In the genomic region with DNA sequence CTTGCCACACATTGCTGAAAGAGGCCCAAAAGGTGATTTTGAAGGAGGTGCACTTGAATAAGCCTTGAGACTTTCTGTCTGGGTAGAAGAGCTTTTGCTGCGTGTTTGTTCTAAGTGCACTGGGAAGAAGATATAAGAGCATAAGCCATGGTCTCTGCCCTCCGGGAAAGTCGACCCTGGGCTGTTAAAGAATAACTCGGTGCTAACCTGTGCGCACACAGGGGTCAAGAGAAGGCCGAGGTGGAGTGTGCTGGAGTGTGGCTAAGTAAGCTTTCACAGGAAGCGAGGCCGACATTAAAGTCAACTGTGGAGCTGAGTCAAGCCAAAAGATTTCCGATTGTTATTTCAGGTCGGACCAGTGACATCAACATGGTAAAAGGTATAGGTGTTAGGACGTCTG, we compare ENCODE assay signal across 18 mouse cellular contexts.
A peak's percentile ranks its signal among the peaks of the same experiment; 100 is the strongest.
DNase-seq lines count a peak whose midpoint lies in the region; ATAC-seq and TF ChIP-seq lines count a peak whose summit lies in the region.
"Had no signal": no experiment of that assay in that cellular context is flagged by ENCODE, and none has a peak within 500 bp of the region (broad histone marks: within the 10 kb centered on the region; RNA-seq: fewer than 3 reads in every experiment).

No protein-coding gene starts in this region.

- H3K4me1 ChIP-seq in kidney, embryonic 16.5 days (ENCODE audit: insufficient read depth, low read length): peaks cover 3% of the 10 kb centered on the region; the same call in 1 of the 2 replicates
- no peaks in the 10 kb centered on the region for H3K4me1 ChIP-seq in liver, embryonic 13.5 days (replicated peaks)
- no peaks in the 10 kb centered on the region for H3K4me1 ChIP-seq in lung, postnatal 0 days (ENCODE audit: insufficient read depth, low read depth, low read length)
- no peaks in the 10 kb centered on the region for H3K4me1 ChIP-seq in midbrain, embryonic 11.5 days (ENCODE audit: control insufficient read depth, insufficient read depth, low read length)
- H3K4me1 ChIP-seq: hindbrain, embryonic 13.5 days; midbrain, embryonic 15.5 days had no signal

- 0 out of 2 replicates have a peak, but pooled peaks cover 4% of the 10 kb centered on the region for H3K9me3 ChIP-seq in kidney, embryonic 16.5 days (ENCODE audit: low read length)
- no peaks in the 10 kb centered on the region for H3K9me3 ChIP-seq in liver, embryonic 13.5 days (replicated peaks)
- no peaks in the 10 kb centered on the region for H3K9me3 ChIP-seq in lung, postnatal 0 days (ENCODE audit: low read length)
- no peaks in the 10 kb centered on the region for H3K9me3 ChIP-seq in midbrain, embryonic 11.5 days (ENCODE audit: control insufficient read depth, low read length)
- H3K9me3 ChIP-seq: embryonic facial prominence, embryonic 13.5 days; forebrain, embryonic 10.5 days; midbrain, embryonic 15.5 days had no signal

- no peak overlapping the region for H3K4me3 ChIP-seq in kidney, embryonic 16.5 days (ENCODE audit: low read length)
- no peak overlapping the region for H3K4me3 ChIP-seq in liver, embryonic 13.5 days (replicated peaks)
- no peak overlapping the region for H3K4me3 ChIP-seq in lung, postnatal 0 days (ENCODE audit: low read depth, low read length)
- no peak overlapping the region for H3K4me3 ChIP-seq in midbrain, embryonic 11.5 days (ENCODE audit: low read depth, low read length)
- H3K4me3 ChIP-seq: embryonic facial prominence, embryonic 13.5 days; forebrain, embryonic 10.5 days; heart, adult 2 months; hindbrain, embryonic 13.5 days; midbrain, embryonic 15.5 days had no signal

- intact Hi-C loops in gastrocnemius, postnatal 14 days (cut with DNase I; ENCODE audit: low total_unique reads): no loop called here

- H3K36me3 ChIP-seq in kidney, embryonic 16.5 days (ENCODE audit: insufficient read depth, low read length): no peaks in the 10 kb centered on the region
- H3K36me3 ChIP-seq in liver, embryonic 13.5 days: no peaks in the 10 kb centered on the region
- no peaks in the 10 kb centered on the region for H3K36me3 ChIP-seq in lung, postnatal 0 days (ENCODE audit: insufficient read depth, low read length)
- H3K36me3 ChIP-seq in midbrain, embryonic 11.5 days (ENCODE audit: control insufficient read depth, insufficient read depth, low read length): no peaks in the 10 kb centered on the region
- H3K36me3 ChIP-seq: embryonic facial prominence, embryonic 13.5 days; forebrain, embryonic 10.5 days; hindbrain, embryonic 13.5 days; midbrain, embryonic 15.5 days had no signal

- no peak overlapping the region for H3K9ac ChIP-seq in kidney, embryonic 16.5 days (replicated peaks; ENCODE audit: low read length)
- H3K9ac ChIP-seq in liver, embryonic 13.5 days: no peak overlapping the region
- H3K9ac ChIP-seq in lung, postnatal 0 days (replicated peaks; ENCODE audit: low read depth): no peak overlapping the region
- no peak overlapping the region for H3K9ac ChIP-seq in midbrain, embryonic 11.5 days (ENCODE audit: low read length)
- H3K9ac ChIP-seq: embryonic facial prominence, embryonic 13.5 days; hindbrain, embryonic 13.5 days; midbrain, embryonic 15.5 days had no signal

- peak; percentile 96 for ATAC-seq in kidney, embryonic 16.5 days (ENCODE audit: low FRiP score, low TSS enrichment)
- peak; percentile 73 for ATAC-seq in liver, embryonic 13.5 days (ENCODE audit: low read depth)
- ATAC-seq in lung, postnatal 0 days: peak; percentile 97
- no peak for ATAC-seq in midbrain, embryonic 11.5 days (ENCODE audit: low FRiP score)
- ATAC-seq: intestine, postnatal 0 days; midbrain, embryonic 15.5 days had no signal

- peak overlapping the region; percentile 9; the same call in 1 of the 2 replicates for H3K27ac ChIP-seq in kidney, embryonic 16.5 days (ENCODE audit: low read length)
- no peak overlapping the region for H3K27ac ChIP-seq in liver, embryonic 13.5 days
- no peak overlapping the region for H3K27ac ChIP-seq in lung, postnatal 0 days (ENCODE audit: low read length)
- H3K27ac ChIP-seq in midbrain, embryonic 11.5 days (ENCODE audit: low read depth, low read length): no peak overlapping the region
- H3K27ac ChIP-seq: embryonic facial prominence, embryonic 13.5 days; forebrain, embryonic 10.5 days; heart, adult 2 months; hindbrain, embryonic 13.5 days; midbrain, embryonic 15.5 days had no signal

- H3K27me3 ChIP-seq in kidney, embryonic 16.5 days (ENCODE audit: insufficient read depth, low read length): no peaks in the 10 kb centered on the region
- no peaks in the 10 kb centered on the region for H3K27me3 ChIP-seq in liver, embryonic 13.5 days
- no peaks in the 10 kb centered on the region for H3K27me3 ChIP-seq in lung, postnatal 0 days (replicated peaks; ENCODE audit: insufficient read depth, low read length)
- H3K27me3 ChIP-seq in midbrain, embryonic 11.5 days (ENCODE audit: control insufficient read depth, insufficient read depth, low read length): no peaks in the 10 kb centered on the region
- H3K27me3 ChIP-seq: embryonic facial prominence, embryonic 13.5 days; hindbrain, embryonic 13.5 days; midbrain, embryonic 15.5 days had no signal

- TF ChIP-seq EP300 in lung, postnatal 0 days (IDR thresholded peaks at IDR 0.05): peak; percentile 86

- peak; percentile 55 for DNase-seq in kidney, adult 18-20 months
- DNase-seq in liver, embryonic 13.5 days: no peak
- DNase-seq in lung, postnatal 0 days (ENCODE audit: low spot score): peak; percentile 84
- DNase-seq in midbrain, embryonic 11.5 days (ENCODE audit: low spot score, missing footprints): no peak
- DNase-seq in gastrocnemius, postnatal 14 days: no peak
- no peak for DNase-seq in cerebellum, adult 18-20 months
- no peak for DNase-seq in urinary bladder, postnatal 10 days (ENCODE audit: low spot score)
- DNase-seq: cerebellum, adult 11 months; cerebellum, postnatal 36 days; heart, adult 2 months; left cerebral cortex, postnatal 4 days; thymus, adult 2 months had no signal

- no peak for TF ChIP-seq CTCF in lung, postnatal 0 days (IDR thresholded peaks at IDR 0.05)

- H3K4me2 ChIP-seq in kidney, embryonic 16.5 days (replicated peaks; ENCODE audit: low read depth, low read length): no peak overlapping the region
- H3K4me2 ChIP-seq in liver, embryonic 13.5 days: no peak overlapping the region
- H3K4me2 ChIP-seq in lung, postnatal 0 days (replicated peaks; ENCODE audit: low read depth, low read length): no peak overlapping the region
- no peak overlapping the region for H3K4me2 ChIP-seq in midbrain, embryonic 11.5 days
- H3K4me2 ChIP-seq: embryonic facial prominence, embryonic 13.5 days; hindbrain, embryonic 13.5 days; midbrain, embryonic 15.5 days had no signal

- 15% methylated on average over 11 of the region's 11 CpGs for WGBS in kidney, embryonic 16.5 days
- WGBS in liver, embryonic 13.5 days (ENCODE audit: insufficient replicate concordance): 61% methylated on average over 11 of the region's 11 CpGs
- 34% methylated on average over 11 of the region's 11 CpGs for WGBS in lung, postnatal 0 days
- 86% methylated on average over 11 of the region's 11 CpGs for WGBS in midbrain, embryonic 11.5 days

Comparison
In these comparisons a context has a peak if more than half of its experiments do, and no peak if none do; other contexts are left out.
1. DNase-seq: peak in kidney, adult 18-20 months (single experiment) and lung, postnatal 0 days (single experiment); none in liver, embryonic 13.5 days (single experiment), midbrain, embryonic 11.5 days (single experiment), gastrocnemius, postnatal 14 days (single experiment), cerebellum, adult 18-20 months (0 of 2) and urinary bladder, postnatal 10 days (single experiment).